Mouse (Mus musculus): ENCODE data around the gene Cep85l.

Cep85l gene

DNA sequence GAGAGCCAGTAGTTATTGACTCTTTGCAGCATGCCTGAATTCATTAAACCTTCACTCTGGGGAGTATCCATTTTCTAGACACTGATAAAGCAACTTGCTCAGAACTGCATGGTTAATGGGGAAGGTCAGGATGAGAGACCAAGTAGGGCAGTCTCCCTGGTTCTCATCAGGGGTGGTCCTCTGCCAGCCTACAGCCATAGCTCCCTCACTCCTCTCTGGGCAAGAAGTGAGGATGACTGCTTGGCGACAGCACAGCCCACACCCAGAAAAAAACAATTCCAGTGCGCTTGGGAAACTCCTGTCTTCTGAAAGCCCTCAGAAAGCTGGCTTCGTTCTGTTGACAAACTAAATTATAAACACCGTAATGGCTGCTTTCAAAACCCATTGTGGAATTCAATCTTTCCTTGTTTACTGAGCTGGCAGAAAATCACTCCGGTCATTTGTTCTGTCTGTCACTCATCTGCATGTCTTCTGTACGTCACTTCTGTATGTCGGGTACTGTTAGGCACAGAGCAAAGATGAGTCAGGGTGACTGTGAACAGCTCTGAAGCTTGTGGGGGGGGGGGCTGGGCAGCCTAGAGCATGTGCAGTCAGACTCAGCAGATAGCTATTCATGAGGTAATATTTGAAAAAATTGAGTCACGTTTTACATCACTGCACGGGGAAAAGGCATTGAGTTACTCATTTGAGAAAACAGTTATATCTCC lies 15.3 kb upstream of the Cep85l start:
- no peak for DNase-seq

DNA sequence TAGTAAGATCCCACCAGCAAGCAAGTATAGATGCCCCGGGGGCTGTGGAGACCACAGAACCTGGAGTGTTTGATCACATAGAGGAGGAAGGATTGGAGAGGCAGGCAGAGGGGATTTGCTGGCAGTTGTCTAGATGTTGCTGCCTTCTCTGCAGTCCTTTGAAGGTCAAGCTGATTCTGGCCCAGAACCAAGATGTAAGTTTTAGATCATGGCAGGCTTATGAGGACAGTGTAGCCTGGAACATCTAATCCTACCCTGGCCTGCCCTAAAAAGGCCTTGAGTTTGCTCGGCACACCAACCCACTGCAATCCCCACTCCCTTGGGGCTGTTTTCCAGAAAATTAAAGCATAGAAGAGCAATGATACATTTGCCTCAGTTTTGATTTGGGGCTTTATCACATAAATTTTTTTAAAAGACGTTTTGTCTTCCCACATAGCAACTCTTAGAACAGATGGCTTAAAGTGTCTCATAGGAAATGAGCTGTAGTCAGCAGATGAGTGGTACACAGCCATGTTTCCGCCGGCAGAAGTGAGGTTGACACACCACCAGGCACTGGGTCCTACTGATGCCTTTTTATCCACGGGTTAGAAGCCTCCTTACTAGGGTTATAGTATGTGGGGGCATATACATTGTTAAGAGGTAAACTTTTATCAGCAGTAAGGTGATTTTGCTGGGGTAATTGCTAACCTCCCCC lies 8.6 kb upstream of the Cep85l start:
- no peak for DNase-seq

GRCm38 (mm10) chr10:53385438-53385837 lies 5.7 kb upstream of the Cep85l start:
- no peak for DNase-seq

DNA sequence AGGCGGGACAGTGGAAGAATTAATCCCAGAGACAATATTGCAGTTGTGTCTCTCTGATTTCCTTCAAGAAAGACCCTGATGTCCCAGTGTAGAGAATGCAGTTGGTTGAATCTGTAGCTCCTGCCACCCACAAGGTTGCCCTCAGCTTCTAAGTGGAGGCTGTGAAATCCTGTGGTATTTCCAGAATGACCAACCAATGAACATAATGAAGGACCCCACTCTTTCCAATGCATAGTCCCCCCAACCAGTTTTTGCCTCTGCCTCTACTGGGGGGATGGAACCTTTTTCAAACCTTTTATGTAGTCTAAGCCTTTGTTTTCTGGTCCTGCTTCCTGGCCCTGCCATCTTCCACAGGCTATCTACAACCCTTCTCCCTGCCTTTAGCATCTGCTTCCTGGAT lies 5.1 kb upstream of the Cep85l start:
- no peak for DNase-seq

- DNase-seq: no peak
These were observed 3.1 kb upstream of the Cep85l start for GRCm38 (mm10) chr10:53382696-53383365.

DNA sequence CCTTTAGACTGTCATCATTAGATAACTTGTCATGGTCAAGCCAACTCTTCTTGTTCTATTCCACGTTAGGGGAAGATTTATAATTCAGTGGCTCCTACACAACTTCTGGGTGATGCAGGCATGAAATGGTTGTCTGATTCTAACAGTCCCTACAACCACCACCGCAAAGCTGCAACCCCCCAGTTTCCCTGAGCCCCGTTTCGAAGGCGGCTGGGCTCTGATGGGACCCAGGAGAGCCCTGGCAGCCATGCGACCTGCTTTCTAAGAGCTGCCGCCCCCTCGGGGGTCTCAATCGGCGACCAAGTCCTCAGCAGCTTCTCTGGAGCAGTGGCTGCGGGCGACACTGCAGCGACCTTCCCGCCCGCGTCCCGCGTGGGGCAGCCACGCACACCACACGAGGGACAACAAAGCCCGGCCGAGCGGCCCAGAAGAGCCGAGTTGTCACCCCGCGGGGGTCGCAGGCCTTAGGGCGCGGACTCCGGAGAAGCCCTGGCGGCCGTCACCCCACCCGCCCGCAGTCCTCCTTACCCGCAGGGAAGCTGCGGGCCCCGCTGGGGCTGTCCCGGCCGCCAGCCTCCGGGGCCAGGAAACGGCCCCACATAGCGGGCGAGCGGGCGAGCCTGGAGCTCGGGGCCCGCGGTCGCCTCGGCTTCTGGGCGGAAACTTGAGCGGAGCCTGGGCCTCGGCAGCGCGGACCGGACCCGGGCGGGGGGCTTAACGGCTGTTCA lies 602 bp downstream of the Cep85l start:
- no peak for DNase-seq

DNA sequence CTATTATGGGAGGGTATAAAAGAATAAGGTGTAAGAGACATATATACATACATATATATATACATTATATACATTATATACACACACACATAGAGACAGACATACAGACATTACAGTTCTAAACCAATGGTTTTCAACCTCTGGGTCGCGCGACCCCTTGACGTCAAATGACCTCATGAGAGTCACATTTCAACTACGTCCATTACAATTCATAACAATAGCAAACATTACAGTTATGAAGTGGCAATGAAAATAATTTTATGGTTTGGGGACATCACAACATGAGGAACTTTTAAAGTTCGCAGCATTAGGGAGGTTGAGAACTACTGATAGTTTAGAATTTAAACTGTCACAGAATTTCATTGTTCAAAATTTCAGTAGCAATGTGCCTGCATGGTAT lies 1.5 kb downstream of the Cep85l start:
- peak; percentile 16 for DNase-seq

- no peak for DNase-seq
These were observed 2.7 kb downstream of the Cep85l start for GRCm38 (mm10) chr10:53377096-53377495.

DNA sequence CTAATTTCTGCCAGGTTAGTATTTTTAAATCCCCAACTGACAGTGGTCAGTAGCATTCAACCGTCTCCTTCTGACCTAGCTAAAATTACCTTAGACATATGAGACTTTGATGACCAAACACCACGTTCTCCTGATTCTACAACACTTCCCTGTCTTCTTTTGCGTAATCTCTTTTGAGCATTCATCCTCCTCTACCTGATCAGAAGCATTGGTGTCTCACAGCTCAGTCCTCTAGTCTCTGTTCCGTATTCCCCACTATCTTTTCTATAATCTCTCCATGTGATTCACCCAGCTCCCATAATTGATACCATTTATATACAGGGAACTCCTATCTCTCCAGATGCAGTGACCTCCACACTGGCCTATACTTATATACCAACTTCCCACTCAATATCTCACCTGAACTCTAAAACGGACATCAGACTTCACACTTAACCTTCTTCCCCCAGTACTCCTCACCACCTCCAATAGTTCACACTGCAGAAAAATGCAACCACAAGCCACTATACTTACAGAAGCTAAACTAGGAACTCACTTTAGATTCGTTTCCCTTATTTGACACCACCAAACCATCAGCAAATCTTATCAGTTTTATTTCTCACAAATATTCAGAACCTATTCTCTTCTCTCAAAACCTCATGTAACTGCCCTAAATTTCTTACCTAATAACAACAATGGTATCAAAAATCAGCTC lies 5.7 kb downstream of the Cep85l start:
- DNase-seq: no peak

DNA sequence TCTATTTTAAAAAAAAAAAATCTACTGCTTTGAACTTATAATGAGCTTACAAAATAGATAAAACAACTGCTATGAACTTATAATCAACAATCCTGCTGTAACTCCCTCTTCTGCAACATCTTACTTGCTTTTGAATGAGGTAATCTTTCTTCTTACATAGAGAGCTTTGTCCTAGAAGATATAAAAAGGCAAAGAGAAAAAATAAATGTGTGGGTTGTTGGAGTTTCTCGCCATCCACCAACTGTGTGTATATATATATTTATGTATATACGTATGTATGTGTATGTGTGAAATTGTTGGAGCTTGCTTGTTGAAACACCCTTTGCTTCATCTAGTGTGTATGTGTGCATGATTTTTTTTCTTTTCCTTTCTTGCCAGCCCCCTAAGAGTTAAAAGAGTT lies 12.5 kb downstream of the Cep85l start:
- no peak for DNase-seq

- DNase-seq: no peak
These were observed 15.4 kb downstream of the Cep85l start for GRCm38 (mm10) chr10:53364311-53364710.

- no peak for DNase-seq
These were observed 20.7 kb downstream of the Cep85l start for GRCm38 (mm10) chr10:53359016-53359415.

DNA sequence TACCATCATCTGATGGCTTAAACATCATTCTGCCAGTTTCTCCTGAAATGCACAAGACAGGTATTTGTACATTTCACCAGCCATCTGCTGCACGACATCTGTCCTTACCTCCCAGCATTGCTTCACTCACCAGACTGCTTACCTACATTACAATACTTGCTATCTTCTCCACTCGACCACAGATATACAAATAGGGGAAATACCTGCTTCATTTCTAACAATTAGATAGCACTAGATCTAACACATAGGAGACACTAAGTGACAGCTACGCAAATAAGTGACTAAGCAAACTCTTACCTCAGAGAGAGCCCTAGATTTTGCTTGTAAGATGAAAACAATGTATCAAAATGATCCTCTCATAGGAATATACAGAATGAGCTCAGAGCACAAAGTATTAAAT lies 26.1 kb downstream of the Cep85l start:
- DNase-seq: no peak

DNA sequence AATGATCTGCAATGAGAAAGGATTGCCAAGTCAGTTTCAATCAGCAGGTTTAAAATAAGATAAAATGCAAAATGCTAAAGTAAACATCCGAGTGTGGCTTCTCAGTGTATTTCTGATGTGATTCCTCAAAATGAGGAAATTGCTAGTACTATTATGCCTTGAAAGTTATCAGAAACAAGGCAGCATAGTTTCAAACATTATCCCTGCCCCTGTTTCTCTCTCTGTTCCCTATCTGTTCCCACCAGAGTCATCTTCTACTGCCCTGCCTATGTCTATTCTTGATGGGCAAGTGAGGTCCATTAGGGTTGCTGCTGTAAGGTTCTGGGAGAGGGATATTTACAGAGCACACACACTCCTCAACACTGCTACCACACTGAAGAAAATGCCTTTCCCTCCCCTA lies 30.5 kb downstream of the Cep85l start:
- no peak for DNase-seq

DNA sequence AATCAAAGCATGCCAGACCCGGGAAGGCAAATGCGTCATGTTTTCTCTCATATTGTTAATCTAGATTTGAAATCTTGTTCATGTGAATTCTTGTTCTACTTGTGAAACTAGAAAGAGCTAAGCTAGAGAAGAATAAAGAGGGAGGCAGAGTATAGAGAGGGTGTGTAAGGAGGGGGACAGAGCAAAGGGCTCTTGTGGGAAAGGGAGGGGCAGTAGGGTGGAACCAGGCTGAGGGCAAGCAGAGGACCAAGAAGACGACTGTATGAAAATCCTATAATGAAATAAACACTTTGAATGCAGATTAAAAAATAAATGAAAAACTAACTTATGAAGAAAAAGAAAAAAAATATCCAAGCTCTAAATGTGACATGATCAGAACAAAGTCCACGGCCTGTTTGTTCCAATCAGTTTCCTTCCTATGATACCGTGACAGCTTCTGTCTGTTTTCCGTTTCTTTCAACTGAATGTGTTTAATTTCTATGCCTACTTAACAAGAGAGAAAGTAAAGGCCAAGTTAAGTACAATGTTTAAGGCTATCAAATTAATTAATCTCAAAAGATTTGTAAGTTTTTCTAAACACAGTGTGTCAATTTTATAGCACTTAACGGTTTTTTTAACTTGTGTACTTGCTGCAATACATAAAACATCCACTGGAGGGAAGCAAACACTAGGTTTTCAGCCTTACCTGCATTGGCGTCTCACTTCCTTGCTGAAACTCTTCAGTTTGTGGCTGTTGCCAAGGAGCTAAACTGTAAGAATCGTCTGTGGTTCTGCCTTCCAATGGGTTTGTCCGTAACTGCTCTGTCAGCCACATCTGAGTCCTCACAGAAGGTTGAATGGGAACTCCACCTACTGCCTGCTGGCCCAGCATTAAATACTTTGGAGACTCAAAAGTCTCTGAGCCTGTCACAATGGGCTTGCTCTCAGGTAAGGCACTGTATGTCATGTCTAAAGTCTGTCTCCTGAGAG lies 31.7 kb downstream of the Cep85l start:
- DNase-seq: peak; percentile 9 to 27

- no peak for DNase-seq
These were observed 32.8 kb downstream of the Cep85l start for GRCm38 (mm10) chr10:53346916-53347315.

DNA sequence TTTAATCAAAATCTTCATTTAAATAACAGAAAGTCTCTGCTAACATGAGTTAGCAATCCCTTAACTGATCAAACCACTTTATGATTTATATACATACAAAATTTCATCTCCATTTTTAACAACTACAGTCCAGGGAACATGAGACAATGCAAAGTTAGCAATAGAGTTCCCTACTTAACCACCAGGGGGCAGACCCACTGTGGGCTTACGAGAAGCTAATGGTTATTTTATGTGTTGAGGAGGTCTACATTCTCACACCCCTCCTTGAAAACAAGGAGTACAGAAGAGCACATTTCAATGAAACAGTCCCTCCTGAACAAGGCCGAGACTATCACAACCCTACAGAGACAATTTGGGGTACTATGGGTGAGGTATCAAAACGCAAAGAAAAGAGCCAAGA lies 33.2 kb downstream of the Cep85l start:
- DNase-seq: peak; percentile 49 to 53

- DNase-seq: no peak
These were observed 34.2 kb downstream of the Cep85l start for GRCm38 (mm10) chr10:53345508-53345907.

GRCm38 (mm10) chr10:53343865-53344264 lies 35.9 kb downstream of the Cep85l start:
- peak; percentile 24 to 33 for DNase-seq

- no peak for DNase-seq
These were observed 36.4 kb downstream of the Cep85l start for GRCm38 (mm10) chr10:53343384-53343783.

DNA sequence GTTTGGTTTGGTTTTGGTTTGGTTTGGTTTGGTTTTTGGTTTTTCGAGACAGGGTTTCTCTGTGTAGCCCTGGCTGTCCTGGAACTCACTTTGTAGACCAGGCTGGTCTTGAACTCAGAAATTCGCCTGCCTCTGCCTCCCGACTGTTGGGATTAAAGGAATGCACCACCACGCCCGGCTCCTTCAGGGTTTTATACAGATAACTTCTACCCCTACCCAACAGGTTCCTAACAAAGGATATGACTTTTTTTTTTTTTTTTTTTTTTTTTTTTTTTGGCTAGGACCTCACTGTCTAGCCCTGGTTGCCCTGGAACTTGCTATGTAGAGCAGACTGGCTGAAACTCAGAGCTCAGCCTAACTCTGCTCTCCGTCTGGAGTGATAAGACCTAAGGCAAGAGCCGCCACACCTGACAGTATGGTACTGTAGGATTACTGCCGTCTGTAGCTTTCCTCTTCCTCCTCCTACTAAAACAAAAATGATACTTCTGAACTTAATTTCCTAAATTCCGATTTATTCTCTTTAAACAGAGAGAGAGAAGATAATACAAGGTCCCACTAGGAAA lies 37.5 kb downstream of the Cep85l start:
- DNase-seq: no peak
